Mouse (Mus musculus) liver (tissue): ENCODE data around the gene Cox5a.
A peak's percentile ranks its signal among the peaks of the same experiment; 100 is the strongest.

Source experiments
- DNase-seq: peaks from one replicate; pipeline ENCODE4 v3.0.0-alpha.2; 2020; ENCODE audit warnings: mixed read lengths

Cox5a gene

GRCm38 (mm10) chr9:57565741-57566221 lies 44.7 kb downstream of the Cox5a start:
- no peak for DNase-seq

- no peak for DNase-seq
These were observed 45.8 kb downstream of the Cox5a start for GRCm38 (mm10) chr9:57566846-57567245.

GRCm38 (mm10) chr9:57568500-57568899 lies 47.4 kb downstream of the Cox5a start:
- DNase-seq = no peak

- no peak for DNase-seq
These were observed 53.3 kb downstream of the Cox5a start for GRCm38 (mm10) chr9:57574397-57574796.

- no peak for DNase-seq
These were observed 54.5 kb downstream of the Cox5a start for GRCm38 (mm10) chr9:57575577-57575976.

GRCm38 (mm10) chr9:57577144-57577849 lies 56.2 kb downstream of the Cox5a start:
- peak; percentile 58 for DNase-seq
